Mouse (Mus musculus): ENCODE results near the gene Pde8a. TPM values are rescaled to one million over a fixed set of nuclear protein-coding genes. Genes with fewer than 3 reads are reported as not detected.

Gene Pde8a
- polyA plus RNA-seq, 1 experiment from 2014 or later, result 2.6 TPM

- H3K27ac ChIP-seq, result no peak overlapping the region
- peak; percentile 97 for ATAC-seq (ENCODE audit: low FRiP score)
- 6% methylated on average over 13 of the region's 13 CpGs for WGBS
These were observed 159.0 kb downstream of the Pde8a start for GRCm38 (mm10) chr7:81372337-81372920.

GRCm38 (mm10) chr7:81379363-81379762 is 166.0 kb downstream of the Pde8a start:
- no peaks in the 10 kb centered on the region for H3K4me1 ChIP-seq (replicated peaks; ENCODE audit: control insufficient read depth, insufficient read depth, low read length)
- no peak overlapping the region for H3K27ac ChIP-seq
- no peak for DNase-seq (ENCODE audit: low spot score)
- H3K4me3 ChIP-seq (replicated peaks; ENCODE audit: low read length), result no peak overlapping the region
- no peaks in the 10 kb centered on the region for H3K36me3 ChIP-seq (replicated peaks; ENCODE audit: control insufficient read depth, insufficient read depth)
- 94% methylated on average over 1 of the region's 1 CpGs for WGBS
- no peaks in the 10 kb centered on the region for H3K27me3 ChIP-seq (ENCODE audit: control insufficient read depth, insufficient read depth, low read length)
- no peak overlapping the region for H3K4me2 ChIP-seq (replicated peaks)
- no peaks in the 10 kb centered on the region for H3K9me3 ChIP-seq (ENCODE audit: control insufficient read depth, low read length)
- H3K9ac ChIP-seq, result no peak overlapping the region
- no peak for ATAC-seq (ENCODE audit: low FRiP score)

More at GRCm38 (mm10) chr7:81372337-81372920, 159.0 kb downstream of the Pde8a start:
- no peaks in the 10 kb centered on the region for H3K36me3 ChIP-seq (replicated peaks; ENCODE audit: control insufficient read depth, insufficient read depth)
- H3K4me3 ChIP-seq (replicated peaks; ENCODE audit: low read length), result peak overlapping the region; percentile 21
- peaks cover 14% of the 10 kb centered on the region for H3K4me1 ChIP-seq (replicated peaks; ENCODE audit: control insufficient read depth, insufficient read depth, low read length)
- H3K4me2 ChIP-seq (replicated peaks), result peak overlapping the region; percentile 58
- DNase-seq (ENCODE audit: low spot score), result peak; percentile 73
- H3K27me3 ChIP-seq (ENCODE audit: control insufficient read depth, insufficient read depth, low read length), result no peaks in the 10 kb centered on the region
- no peaks in the 10 kb centered on the region for H3K9me3 ChIP-seq (ENCODE audit: control insufficient read depth, low read length)
- peak overlapping the region; percentile 54 for H3K9ac ChIP-seq

Other genes starting within 250 kb of the Pde8a start
- 10.4 and 12.3 TPM in 2 replicates for gene Zfp592, start 219.9 kb upstream of the Pde8a start, polyA plus RNA-seq (2014; fragmentation: Nextera tagmentation; extraction: Ambion mirVana)
- gene Alpk3, start 156.0 kb upstream of the Pde8a start, polyA plus RNA-seq (2014; fragmentation: Nextera tagmentation; extraction: Ambion mirVana), result 0.16 and 0.17 TPM in 2 replicates
- not detected in 2 replicates for gene Slc28a1, start 98.8 kb upstream of the Pde8a start, polyA plus RNA-seq (2014; fragmentation: Nextera tagmentation; extraction: Ambion mirVana)
- 653 and 807 TPM in 2 replicates for gene Rps17, start 131.7 kb downstream of the Pde8a start, polyA plus RNA-seq (2014; fragmentation: Nextera tagmentation; extraction: Ambion mirVana)
- gene Cpeb1, start 241.9 kb downstream of the Pde8a start, polyA plus RNA-seq (2014; fragmentation: Nextera tagmentation; extraction: Ambion mirVana), result 5.9 and 6.2 TPM in 2 replicates